Comparison of ENCODE assay signal across 22 mouse cellular contexts in genomic region chr3:75936152-75936551, GRCm38 (mm10). TPM values are rescaled to one million over a fixed set of nuclear protein-coding genes. Genes with fewer than 3 reads are reported as not detected.
A peak's percentile ranks its signal among the peaks of the same experiment; 100 is the strongest.
DNase-seq lines count a peak whose midpoint lies in the region; ATAC-seq and TF ChIP-seq lines count a peak whose summit lies in the region.
"Had no signal": no experiment of that assay in that cellular context is flagged by ENCODE, and none has a peak within 500 bp of the region (broad histone marks: within the 10 kb centered on the region; RNA-seq: fewer than 3 reads in every experiment).

No protein-coding gene starts in this region.

- H3K27me3 ChIP-seq in stomach, embryonic 15.5 days (replicated peaks) = no peaks in the 10 kb centered on the region
- no peaks in the 10 kb centered on the region for H3K27me3 ChIP-seq in stomach, embryonic 16.5 days (ENCODE audit: control insufficient read depth, insufficient read depth, low read length)
- H3K27me3 ChIP-seq in stomach, postnatal 0 days (ENCODE audit: control insufficient read depth, insufficient read depth, low read length) = no peaks in the 10 kb centered on the region
- no peaks in the 10 kb centered on the region for H3K27me3 ChIP-seq in lung, postnatal 0 days (replicated peaks; ENCODE audit: insufficient read depth, low read length)
- no peaks in the 10 kb centered on the region for H3K27me3 ChIP-seq in kidney, embryonic 15.5 days
- H3K27me3 ChIP-seq: CH12.LX, Patski had no signal

- intact Hi-C loops in heart, postnatal 25 days (cut with DNase I) = no loop called here

- no peaks in the 10 kb centered on the region for H3K4me1 ChIP-seq in stomach, embryonic 15.5 days
- H3K4me1 ChIP-seq in stomach, embryonic 16.5 days (ENCODE audit: control insufficient read depth, insufficient read depth, low read length) = 0 out of 2 replicates have a peak, but pooled peaks cover 2% of the 10 kb centered on the region
- H3K4me1 ChIP-seq in stomach, postnatal 0 days (replicated peaks; ENCODE audit: control insufficient read depth, insufficient read depth) = no peaks in the 10 kb centered on the region
- H3K4me1 ChIP-seq in lung, postnatal 0 days (ENCODE audit: insufficient read depth, low read depth, low read length) = no peaks in the 10 kb centered on the region
- no peaks in the 10 kb centered on the region for H3K4me1 ChIP-seq in kidney, embryonic 15.5 days

- no peak overlapping the region for H3K4me2 ChIP-seq in stomach, embryonic 15.5 days
- H3K4me2 ChIP-seq in stomach, embryonic 16.5 days (ENCODE audit: low read depth, low read length) = no peak overlapping the region
- no peak overlapping the region for H3K4me2 ChIP-seq in stomach, postnatal 0 days (replicated peaks; ENCODE audit: low read depth)
- H3K4me2 ChIP-seq in lung, postnatal 0 days (replicated peaks; ENCODE audit: low read depth, low read length) = no peak overlapping the region
- H3K4me2 ChIP-seq in kidney, embryonic 15.5 days = no peak overlapping the region

- TF ChIP-seq CTCF in stomach, postnatal 0 days (IDR thresholded peaks at IDR 0.05; ENCODE audit: low read depth) = no peak
- TF ChIP-seq CTCF in lung, postnatal 0 days (IDR thresholded peaks at IDR 0.05) = no peak

- H3K9me3 ChIP-seq in stomach, embryonic 15.5 days = no peaks in the 10 kb centered on the region
- peaks cover 8% of the 10 kb centered on the region; the same call in 1 of the 2 replicates for H3K9me3 ChIP-seq in stomach, embryonic 16.5 days (replicated peaks; ENCODE audit: control insufficient read depth, low read length)
- no peaks in the 10 kb centered on the region for H3K9me3 ChIP-seq in stomach, postnatal 0 days (ENCODE audit: control insufficient read depth, low read length)
- H3K9me3 ChIP-seq in lung, postnatal 0 days (ENCODE audit: low read length) = 0 out of 2 replicates have a peak, but pooled peaks cover 5% of the 10 kb centered on the region
- H3K9me3 ChIP-seq in kidney, embryonic 15.5 days (replicated peaks) = no peaks in the 10 kb centered on the region; the same call in 1 of the 2 replicates

- no peak for ATAC-seq in stomach, embryonic 15.5 days (ENCODE audit: insufficient read depth, low FRiP score, low read depth)
- ATAC-seq in stomach, embryonic 16.5 days (ENCODE audit: insufficient read depth, low FRiP score) = peak; percentile 68
- peak; percentile 54; the same call in 1 of the 2 replicates for ATAC-seq in stomach, postnatal 0 days (ENCODE audit: low FRiP score, low TSS enrichment)
- no peak for ATAC-seq in lung, postnatal 0 days
- ATAC-seq in kidney, embryonic 15.5 days (replicated peaks; ENCODE audit: low FRiP score) = no peak
- ATAC-seq: activated CD4-positive, CD25-positive, alpha-beta regulatory T cell, adult 4 months; CD4-positive, CD25-positive, alpha-beta regulatory T cell, adult 4 months; Patski had no signal

- no peak for TF ChIP-seq EP300 in stomach, postnatal 0 days (optimal IDR thresholded peaks at IDR 0.05)
- TF ChIP-seq EP300 in lung, postnatal 0 days (IDR thresholded peaks at IDR 0.05) = no peak

- H3K4me3 ChIP-seq in stomach, embryonic 15.5 days (replicated peaks) = no peak overlapping the region
- no peak overlapping the region for H3K4me3 ChIP-seq in stomach, embryonic 16.5 days (replicated peaks; ENCODE audit: low read length)
- H3K4me3 ChIP-seq in stomach, postnatal 0 days (ENCODE audit: low read depth, low read length) = no peak overlapping the region
- H3K4me3 ChIP-seq in lung, postnatal 0 days (ENCODE audit: low read depth, low read length) = no peak overlapping the region
- H3K4me3 ChIP-seq in kidney, embryonic 15.5 days (replicated peaks) = no peak overlapping the region

- WGBS in stomach, embryonic 15.5 days = 81% methylated on average over 2 of the region's 2 CpGs
- 74% methylated on average over 2 of the region's 2 CpGs for WGBS in stomach, embryonic 16.5 days
- 53% methylated on average over 2 of the region's 2 CpGs for WGBS in stomach, postnatal 0 days
- 72% methylated on average over 2 of the region's 2 CpGs for WGBS in lung, postnatal 0 days
- WGBS in kidney, embryonic 15.5 days = 86% methylated on average over 2 of the region's 2 CpGs

- DNase-seq in heart, adult 11 months = peak; percentile 10
- no peak for DNase-seq in heart, postnatal 25 days (ENCODE audit: low spot score)
- DNase-seq in stomach, postnatal 0 days (ENCODE audit: low spot score) = no peak
- no peak for DNase-seq in urinary bladder, postnatal 14 days (ENCODE audit: low spot score)
- DNase-seq in lung, postnatal 0 days (ENCODE audit: low spot score) = no peak
- DNase-seq: adrenal gland, adult 2 months; adrenal gland, adult 8-10 months; adrenal gland, postnatal 10 days; adrenal gland, postnatal 14 days; adrenal gland, postnatal 25 days; adrenal gland, postnatal 36 days; B cell, adult 2 months; cerebellum, adult 11 months; cerebellum, adult 11-12 months had no signal

- H3K9ac ChIP-seq in stomach, embryonic 15.5 days = no peak overlapping the region
- no peak overlapping the region for H3K9ac ChIP-seq in stomach, embryonic 16.5 days (ENCODE audit: low read length)
- H3K9ac ChIP-seq in stomach, postnatal 0 days (ENCODE audit: low read length) = no peak overlapping the region
- H3K9ac ChIP-seq in lung, postnatal 0 days (replicated peaks; ENCODE audit: low read depth) = no peak overlapping the region
- no peak overlapping the region for H3K9ac ChIP-seq in kidney, embryonic 15.5 days

- 0 out of 2 replicates have a peak, but pooled peaks cover 4% of the 10 kb centered on the region for H3K36me3 ChIP-seq in stomach, embryonic 15.5 days
- H3K36me3 ChIP-seq in stomach, embryonic 16.5 days (ENCODE audit: control insufficient read depth, insufficient read depth, low read length) = no peaks in the 10 kb centered on the region; the same call in 1 of the 2 replicates
- H3K36me3 ChIP-seq in stomach, postnatal 0 days (ENCODE audit: control insufficient read depth, insufficient read depth, low read length) = no peaks in the 10 kb centered on the region
- H3K36me3 ChIP-seq in lung, postnatal 0 days (ENCODE audit: insufficient read depth, low read length) = no peaks in the 10 kb centered on the region; the same call in 1 of the 2 replicates
- H3K36me3 ChIP-seq in kidney, embryonic 15.5 days = peaks cover 13% of the 10 kb centered on the region; the same call in 1 of the 2 replicates
- H3K36me3 ChIP-seq: G1E had no signal

- peak overlapping the region; percentile 51; the same call in 1 of the 2 replicates for H3K27ac ChIP-seq in stomach, embryonic 15.5 days
- peak overlapping the region; percentile 35; the same call in 1 of the 2 replicates for H3K27ac ChIP-seq in stomach, embryonic 16.5 days (ENCODE audit: low read length)
- peak overlapping the region; percentile 73 for H3K27ac ChIP-seq in stomach, postnatal 0 days (replicated peaks)
- H3K27ac ChIP-seq in lung, postnatal 0 days (ENCODE audit: low read length) = no peak overlapping the region
- no peak overlapping the region for H3K27ac ChIP-seq in kidney, embryonic 15.5 days

RNA-seq across cellular contexts. Expression of gene Golim4, which starts 20.6 kb away (rescaled TPM):
- 10 to 100 TPM; 15.3 to 22.8 TPM for total RNA-seq in heart, postnatal 25 days (2021)
- polyA plus RNA-seq in stomach, embryonic 15.5 days (2015; fragmentation: Nextera tagmentation; extraction: Ambion mirVana) = 64.0 and 64.5 TPM in 2 replicates
- 70.0 and 77.6 TPM in 2 replicates for polyA plus RNA-seq in stomach, embryonic 16.5 days (2015; fragmentation: Nextera tagmentation; extraction: Ambion mirVana)
- 40.0 and 40.3 TPM in 2 replicates for polyA plus RNA-seq in stomach, postnatal 0 days (2015; fragmentation: Nextera tagmentation; extraction: Ambion mirVana)
- polyA plus RNA-seq in lung, postnatal 0 days (2015; fragmentation: Nextera tagmentation; extraction: Ambion mirVana) = 31.0 and 34.9 TPM in 2 replicates
- 60.0 and 65.7 TPM in 2 replicates for polyA plus RNA-seq in kidney, embryonic 15.5 days (2015; fragmentation: Nextera tagmentation; extraction: Ambion mirVana)

Comparison
In these comparisons a context has a peak if more than half of its experiments do, and no peak if none do; other contexts are left out.
1. ATAC-seq: peak in stomach, embryonic 16.5 days (single experiment) and stomach, postnatal 0 days (single experiment); none in stomach, embryonic 15.5 days (single experiment), lung, postnatal 0 days (single experiment) and kidney, embryonic 15.5 days (single experiment).
2. H3K27ac ChIP-seq: peak in stomach, embryonic 15.5 days (single experiment), stomach, embryonic 16.5 days (single experiment) and stomach, postnatal 0 days (single experiment); none in lung, postnatal 0 days (single experiment) and kidney, embryonic 15.5 days (single experiment).